Mouse (Mus musculus) kidney, adult 2 months (tissue): ENCODE data around the gene Cnpy2.
A peak's percentile ranks its signal among the peaks of the same experiment; 100 is the strongest.

Experiments
- CTCF ChIP-seq: fragments of 200-500 bp; conservative IDR thresholded peaks from 2 replicates; pipeline ENCODE4 v1.5.1; 2011; ENCODE audit warnings: low read depth, mild to moderate bottlenecking, control low read depth, low read length, moderate library complexity, mixed read lengths; ENCODE audit not compliant: insufficient read depth, insufficient read length
- POLR2A ChIP-seq: fragments of 200-500 bp; IDR thresholded peaks from one replicate; pipeline ENCODE4 v1.6.1; 2011; ENCODE audit warnings: low read depth, low read length, control low read depth

- TF ChIP-seq CTCF (no peak), POLR2A (peak; percentile 74)
Measured at GRCm38 (mm10) chr10:128337306-128338181, 15.3 kb downstream of the Cnpy2 start, which contains the start of gene Cs.
